Mouse (Mus musculus): Measurements from ENCODE around the gene Ccnd3. TPM values are rescaled to one million over a fixed set of nuclear protein-coding genes. Genes with fewer than 3 reads are reported as not detected.

The Ccnd3 gene
- polyA plus RNA-seq, 1 experiment from 2014 or later, result 294 TPM

- H3K4me3 ChIP-seq, result no peak overlapping the region
- H3K27ac ChIP-seq, result no peak overlapping the region
- H3K27me3 ChIP-seq, result no peaks in the 10 kb centered on the region
- no peak for ATAC-seq (ENCODE audit: borderline replicate concordance, extremely low read depth, low FRiP score, low TSS enrichment)
- 82% methylated on average over 8 of the region's 8 CpGs for WGBS
- H3K9me3 ChIP-seq, result no peaks in the 10 kb centered on the region
- peaks cover 7% of the 10 kb centered on the region; the same call in 1 of the 2 replicates for H3K4me1 ChIP-seq
- H3K9ac ChIP-seq, result no peak overlapping the region
- no peak overlapping the region for H3K4me2 ChIP-seq
- no peaks in the 10 kb centered on the region for H3K36me3 ChIP-seq
Measured at GRCm38 (mm10) chr17:47588517-47588916, 83.7 kb downstream of the Ccnd3 start.

DNA sequence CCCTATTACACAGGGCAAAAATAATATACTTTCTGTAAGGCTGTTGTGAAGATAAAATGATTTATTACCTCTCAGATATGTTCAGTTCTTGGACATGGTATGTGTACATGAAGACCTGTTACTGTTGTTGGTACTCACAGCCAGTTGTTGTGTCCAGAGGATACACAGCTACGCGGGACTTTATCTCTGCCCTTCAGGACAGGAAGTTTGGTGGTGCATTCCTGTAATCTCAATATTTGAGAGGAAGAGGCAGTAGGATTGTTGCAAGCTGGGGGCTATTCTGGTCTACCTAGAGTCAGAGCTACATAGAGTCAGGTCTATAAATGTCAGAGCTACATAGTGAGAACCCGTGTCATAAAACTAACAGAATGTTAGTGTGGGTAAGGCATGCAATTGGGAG lies 86.2 kb downstream of the Ccnd3 start:
- H3K9ac ChIP-seq, result no peak overlapping the region
- no peaks in the 10 kb centered on the region for H3K36me3 ChIP-seq
- H3K9me3 ChIP-seq, result no peaks in the 10 kb centered on the region
- H3K27ac ChIP-seq, result no peak overlapping the region
- no peaks in the 10 kb centered on the region for H3K27me3 ChIP-seq
- peaks cover 19% of the 10 kb centered on the region for H3K4me1 ChIP-seq
- no peak overlapping the region for H3K4me3 ChIP-seq
- ATAC-seq (ENCODE audit: borderline replicate concordance, extremely low read depth, low FRiP score, low TSS enrichment), result no peak
- WGBS, result 68% methylated on average over 3 of the region's 3 CpGs
- no peak overlapping the region for H3K4me2 ChIP-seq

DNA sequence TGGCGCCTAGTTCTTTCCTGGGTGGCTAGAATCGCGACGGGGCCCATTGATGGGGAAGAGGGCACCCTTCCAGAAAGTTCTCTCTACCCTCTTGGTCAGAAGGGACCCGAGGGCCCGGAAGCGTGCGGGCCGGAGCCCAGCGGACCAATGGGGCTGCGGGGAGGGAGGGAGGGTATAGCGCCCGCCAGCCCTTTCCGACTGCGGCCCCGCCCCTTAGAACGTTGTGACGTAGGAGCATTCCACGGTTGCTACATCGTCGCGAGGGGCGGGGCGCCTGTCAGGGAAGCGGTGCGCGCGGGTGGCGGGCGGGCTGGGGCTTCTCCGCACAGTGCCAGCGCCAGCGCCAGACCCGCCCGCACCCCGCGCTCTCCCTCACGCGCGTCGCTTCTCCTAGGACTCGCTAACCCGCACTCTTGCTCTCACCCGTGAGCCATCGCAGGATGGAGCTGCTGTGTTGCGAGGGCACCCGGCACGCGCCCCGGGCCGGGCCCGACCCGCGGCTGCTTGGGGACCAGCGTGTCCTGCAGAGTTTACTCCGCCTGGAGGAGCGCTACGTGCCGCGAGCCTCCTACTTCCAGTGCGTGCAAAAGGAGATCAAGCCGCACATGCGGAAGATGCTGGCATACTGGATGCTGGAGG lies 88.5 kb downstream of the Ccnd3 start:
- WGBS, result under 1% methylated on average over 63 of the region's 63 CpGs
- peaks cover 15% of the 10 kb centered on the region for H3K36me3 ChIP-seq
- peak overlapping the region; percentile 86 for H3K4me2 ChIP-seq
- peak overlapping the region; percentile 91 for H3K9ac ChIP-seq
- H3K4me1 ChIP-seq, result peaks cover 38% of the 10 kb centered on the region
- peak; percentile 91 for ATAC-seq (ENCODE audit: borderline replicate concordance, extremely low read depth, low FRiP score, low TSS enrichment)
- H3K27me3 ChIP-seq, result no peaks in the 10 kb centered on the region
- peak overlapping the region; percentile 95 for H3K4me3 ChIP-seq
- H3K27ac ChIP-seq, result peak overlapping the region; percentile 96
- H3K9me3 ChIP-seq, result no peaks in the 10 kb centered on the region

DNA sequence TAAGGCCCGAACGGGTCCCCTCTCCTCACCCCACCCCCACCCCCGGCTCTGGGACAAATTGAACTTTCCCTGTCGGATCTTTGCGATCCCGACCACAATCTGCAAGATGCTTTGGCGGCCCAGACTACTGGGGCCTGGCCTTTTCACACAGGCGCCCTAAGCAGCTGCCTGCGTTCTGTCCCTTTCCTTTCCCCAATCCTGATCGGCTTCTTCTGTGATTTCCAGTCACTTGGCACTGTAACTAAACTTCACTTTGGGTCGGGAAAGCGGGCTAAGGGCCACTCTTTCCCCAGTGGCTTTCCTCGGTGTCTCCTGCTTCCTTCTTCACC lies 89.0 kb downstream of the Ccnd3 start:
- Histone ChIP-seq H3K36me3 (peaks cover 20% of the 10 kb centered on the region), H3K4me3 (peak overlapping the region; percentile 95), H3K9me3 (no peaks in the 10 kb centered on the region), H3K27ac (peak overlapping the region; percentile 96), H3K9ac (peak overlapping the region; percentile 91), H3K4me2 (peak overlapping the region; percentile 86), H3K4me1 (peaks cover 38% of the 10 kb centered on the region), H3K27me3 (no peaks in the 10 kb centered on the region)
- ATAC-seq (ENCODE audit: borderline replicate concordance, extremely low read depth, low FRiP score, low TSS enrichment), result no peak
- under 1% methylated on average over 13 of the region's 13 CpGs for WGBS

- Histone ChIP-seq H3K4me1 (peaks cover 38% of the 10 kb centered on the region), H3K36me3 (peaks cover 25% of the 10 kb centered on the region), H3K9me3 (no peaks in the 10 kb centered on the region), H3K9ac (peak overlapping the region; percentile 91), H3K4me3 (peak overlapping the region; percentile 95), H3K27ac (peak overlapping the region; percentile 96), H3K27me3 (no peaks in the 10 kb centered on the region), H3K4me2 (peak overlapping the region; percentile 86)
- ATAC-seq (ENCODE audit: borderline replicate concordance, extremely low read depth, low FRiP score, low TSS enrichment), result no peak
- WGBS, result 0% methylated on average over 43 of the region's 43 CpGs
Measured at GRCm38 (mm10) chr17:47594183-47594968, 89.5 kb downstream of the Ccnd3 start.

DNA sequence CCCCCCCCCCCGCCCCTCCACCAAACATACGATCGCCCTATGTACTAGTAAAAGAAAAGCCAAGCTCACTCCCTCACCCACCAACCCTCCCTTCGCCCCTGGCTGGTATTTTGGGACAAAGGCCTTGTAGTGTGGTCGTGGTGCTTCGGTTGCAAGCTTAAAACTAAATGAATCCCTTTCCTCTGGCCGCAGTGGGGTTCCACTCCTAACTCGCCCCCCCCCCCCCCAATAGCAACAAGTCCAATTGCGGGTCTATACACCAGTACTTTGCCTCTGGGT lies 90.1 kb downstream of the Ccnd3 start:
- peak overlapping the region; percentile 95 for H3K4me3 ChIP-seq
- H3K9me3 ChIP-seq, result no peaks in the 10 kb centered on the region
- H3K4me2 ChIP-seq, result peak overlapping the region; percentile 86
- peak overlapping the region; percentile 91 for H3K9ac ChIP-seq
- peak overlapping the region; percentile 96 for H3K27ac ChIP-seq
- ATAC-seq (ENCODE audit: borderline replicate concordance, extremely low read depth, low FRiP score, low TSS enrichment), result no peak
- no peaks in the 10 kb centered on the region for H3K27me3 ChIP-seq
- H3K4me1 ChIP-seq, result peaks cover 38% of the 10 kb centered on the region
- peaks cover 30% of the 10 kb centered on the region for H3K36me3 ChIP-seq
- 2% methylated on average over 9 of the region's 9 CpGs for WGBS

GRCm38 (mm10) chr17:47595248-47596161 lies 90.7 kb downstream of the Ccnd3 start:
- peak; percentile 57 for ATAC-seq (ENCODE audit: borderline replicate concordance, extremely low read depth, low FRiP score, low TSS enrichment)
- peaks cover 38% of the 10 kb centered on the region for H3K4me1 ChIP-seq
- WGBS, result 1% methylated on average over 20 of the region's 21 CpGs

DNA sequence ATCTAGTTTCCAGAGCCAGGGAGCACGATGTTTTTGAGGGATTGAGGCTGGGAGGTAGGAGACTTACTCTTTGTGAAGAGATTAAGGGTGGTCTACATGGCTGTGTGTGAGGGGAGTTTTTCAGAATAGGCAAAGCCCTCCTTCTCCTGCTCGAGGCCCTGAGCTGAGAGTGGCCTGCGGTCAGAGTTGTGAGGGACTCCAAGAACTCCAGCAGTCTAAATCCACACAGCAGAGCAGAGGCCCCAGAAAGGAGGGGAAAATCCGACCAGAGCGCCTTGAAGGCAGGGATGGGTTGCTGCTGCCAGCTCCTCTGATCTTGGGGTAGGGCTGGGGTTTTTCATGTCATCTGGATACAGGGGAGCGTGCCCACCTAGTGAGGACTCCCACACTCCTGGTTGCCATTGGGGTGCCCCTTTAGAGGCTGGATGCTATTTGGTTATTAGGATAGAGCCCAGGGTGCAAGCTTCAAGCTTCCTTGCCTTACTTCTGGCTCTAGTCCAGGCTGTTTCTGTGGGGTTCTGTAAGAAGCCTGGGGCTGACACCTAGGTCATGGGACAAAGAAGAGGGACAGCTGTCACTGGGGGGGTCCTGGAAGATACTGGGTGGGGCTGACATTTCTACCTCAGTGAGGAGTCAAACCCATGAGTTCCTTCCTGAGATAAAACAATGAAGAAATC lies 91.4 kb downstream of the Ccnd3 start:
- H3K4me1 ChIP-seq, result peaks cover 38% of the 10 kb centered on the region
- peak overlapping the region; percentile 86 for H3K4me2 ChIP-seq
- peak overlapping the region; percentile 96 for H3K27ac ChIP-seq
- no peaks in the 10 kb centered on the region for H3K9me3 ChIP-seq
- H3K27me3 ChIP-seq, result no peaks in the 10 kb centered on the region
- peaks cover 42% of the 10 kb centered on the region for H3K36me3 ChIP-seq
- no peak for ATAC-seq (ENCODE audit: borderline replicate concordance, extremely low read depth, low FRiP score, low TSS enrichment)
- WGBS, result 21% methylated on average over 6 of the region's 6 CpGs
- H3K9ac ChIP-seq, result peak overlapping the region; percentile 91
- H3K4me3 ChIP-seq, result peak overlapping the region; percentile 95

More at GRCm38 (mm10) chr17:47595248-47596161, 90.7 kb downstream of the Ccnd3 start:
- peaks cover 36% of the 10 kb centered on the region for H3K36me3 ChIP-seq
- peak overlapping the region; percentile 86 for H3K4me2 ChIP-seq
- H3K27me3 ChIP-seq, result no peaks in the 10 kb centered on the region
- peak overlapping the region; percentile 95 for H3K4me3 ChIP-seq
- peak overlapping the region; percentile 91 for H3K9ac ChIP-seq
- H3K27ac ChIP-seq, result peak overlapping the region; percentile 96
- no peaks in the 10 kb centered on the region for H3K9me3 ChIP-seq

- Histone ChIP-seq H3K9me3 (no peaks in the 10 kb centered on the region), H3K4me2 (peak overlapping the region; percentile 86), H3K9ac (peak overlapping the region; percentile 91), H3K4me1 (peaks cover 38% of the 10 kb centered on the region), H3K27ac (peak overlapping the region; percentile 96), H3K4me3 (peak overlapping the region; percentile 95), H3K36me3 (peaks cover 47% of the 10 kb centered on the region), H3K27me3 (no peaks in the 10 kb centered on the region)
- WGBS, result 65% methylated on average over 5 of the region's 5 CpGs
- no peak for ATAC-seq (ENCODE audit: borderline replicate concordance, extremely low read depth, low FRiP score, low TSS enrichment)
Measured at GRCm38 (mm10) chr17:47596839-47597164, 92.0 kb downstream of the Ccnd3 start.

GRCm38 (mm10) chr17:47597261-47597660 lies 92.4 kb downstream of the Ccnd3 start:
- H3K27me3 ChIP-seq, result no peaks in the 10 kb centered on the region
- H3K4me1 ChIP-seq, result peaks cover 38% of the 10 kb centered on the region
- H3K36me3 ChIP-seq, result peaks cover 52% of the 10 kb centered on the region
- H3K27ac ChIP-seq, result peak overlapping the region; percentile 35
- no peaks in the 10 kb centered on the region for H3K9me3 ChIP-seq
- H3K4me2 ChIP-seq, result peak overlapping the region; percentile 86; the same call in 1 of the 2 replicates
- H3K4me3 ChIP-seq, result 0 out of 2 replicates have a peak overlapping the region, but pooled peaks have one; percentile 95
- peak overlapping the region; percentile 91 for H3K9ac ChIP-seq
- 50% methylated on average over 13 of the region's 13 CpGs for WGBS
- no peak for ATAC-seq (ENCODE audit: borderline replicate concordance, extremely low read depth, low FRiP score, low TSS enrichment)

- H3K27ac ChIP-seq, result peak overlapping the region; percentile 53
- H3K4me1 ChIP-seq, result peaks cover 33% of the 10 kb centered on the region
- H3K9me3 ChIP-seq, result no peaks in the 10 kb centered on the region
- H3K4me3 ChIP-seq, result no peak overlapping the region
- no peaks in the 10 kb centered on the region for H3K27me3 ChIP-seq
- WGBS, result 16% methylated on average over 10 of the region's 10 CpGs
- H3K4me2 ChIP-seq, result no peak overlapping the region
- ATAC-seq (ENCODE audit: borderline replicate concordance, extremely low read depth, low FRiP score, low TSS enrichment), result no peak
- peaks cover 58% of the 10 kb centered on the region for H3K36me3 ChIP-seq
- H3K9ac ChIP-seq, result peak overlapping the region; percentile 91; the same call in 1 of the 2 replicates
Measured at GRCm38 (mm10) chr17:47597838-47598579, 93.2 kb downstream of the Ccnd3 start.

Measured in lung, embryonic 15.5 days (tissue).